Mouse (Mus musculus): ENCODE results near the gene Was.
A peak's percentile ranks its signal among the peaks of the same experiment; 100 is the strongest.
"Not testable (repeated sequence)": the region's sequence is repeated elsewhere in the genome, so short reads cannot be mapped to it uniquely, and the experiment has no call there.

Gene Was

GRCm38 (mm10) chrX:8090346-8090953 is at the start of gene Was:
Gene Was (minus strand): TSS chrX:8090498.
- no peak for DNase-seq (ENCODE audit: low spot score)

GRCm38 (mm10) chrX:8139480-8139879 is 49.2 kb upstream of the Was start:
- no peak for DNase-seq (ENCODE audit: low spot score)

DNA sequence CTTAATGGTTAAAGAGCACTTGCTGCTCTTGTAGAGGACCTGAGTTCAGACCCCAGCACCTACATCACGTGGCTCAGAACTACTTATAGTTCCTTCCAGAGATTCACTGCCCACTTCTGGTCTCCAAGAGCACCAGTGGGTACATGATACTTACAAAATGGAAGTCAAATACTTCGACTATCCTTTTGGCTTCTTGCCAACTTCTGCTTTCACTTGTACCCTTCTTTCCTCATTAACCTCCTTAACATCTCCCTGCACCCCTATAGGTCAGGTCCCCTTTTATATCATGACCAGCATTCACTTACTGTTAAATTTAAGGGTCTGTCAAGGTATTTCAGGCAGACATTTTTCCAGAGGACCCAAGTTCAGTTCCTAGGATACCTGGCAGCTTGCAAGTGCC is 45.6 kb upstream of the Was start:
- DNase-seq (ENCODE audit: low spot score): no peak

GRCm38 (mm10) chrX:8132017-8132976 is 42.0 kb upstream of the Was start, which contains the start of gene Wdr13:
Gene Wdr13 (minus strand): TSS chrX:8132892.
- peak; percentile 89 for DNase-seq (ENCODE audit: low spot score)

GRCm38 (mm10) chrX:8131393-8131792 is 41.1 kb upstream of the Was start:
- DNase-seq (ENCODE audit: low spot score): no peak

DNA sequence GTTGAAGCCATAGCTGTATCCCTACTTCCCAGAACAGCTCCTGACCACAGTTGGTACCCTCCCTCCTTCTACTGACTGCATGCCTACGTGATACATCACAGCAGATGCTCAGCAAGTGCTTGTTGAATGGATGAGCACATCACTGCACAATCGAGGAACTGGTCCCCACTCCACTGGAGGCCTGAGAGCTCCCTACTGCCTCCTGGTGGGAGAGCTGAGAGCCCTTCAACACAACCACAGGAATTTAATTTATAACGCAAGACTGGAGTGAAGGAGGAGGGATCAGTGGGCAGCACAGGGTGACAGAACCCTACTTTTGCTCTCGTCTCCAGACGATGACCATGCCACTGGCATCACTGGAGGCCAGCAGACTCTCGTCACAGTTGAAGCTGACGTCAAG is 34.9 kb upstream of the Was start:
- no peak for DNase-seq (ENCODE audit: low spot score)

GRCm38 (mm10) chrX:8123821-8124470 is 33.6 kb upstream of the Was start:
- no peak for DNase-seq (ENCODE audit: low spot score)

GRCm38 (mm10) chrX:8117264-8117663 is 27.0 kb upstream of the Was start:
- no peak for DNase-seq (ENCODE audit: low spot score)

DNA sequence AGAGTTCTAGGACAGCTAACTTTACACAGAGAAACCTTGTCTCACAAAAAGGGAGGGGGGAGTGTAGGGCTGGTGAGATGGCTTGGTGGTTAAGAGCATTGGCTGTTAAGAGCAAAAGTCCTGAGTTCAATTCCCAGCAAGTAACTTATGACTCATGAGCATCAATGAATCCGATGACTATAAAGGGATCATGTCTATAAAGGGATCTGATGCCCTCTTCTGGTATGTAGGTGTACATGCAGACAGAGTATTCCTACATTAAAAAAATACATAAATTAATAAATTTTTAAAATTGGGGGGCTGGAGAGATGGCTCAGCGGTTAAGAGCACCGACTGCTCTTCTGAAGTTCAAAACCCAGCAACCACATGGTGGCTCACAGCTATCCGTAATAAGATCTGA is 25.0 kb upstream of the Was start:
- DNase-seq (ENCODE audit: low spot score): no peak

- DNase-seq (ENCODE audit: low spot score): no peak
These were observed 14.7 kb upstream of the Was start for GRCm38 (mm10) chrX:8105019-8105418.

DNA sequence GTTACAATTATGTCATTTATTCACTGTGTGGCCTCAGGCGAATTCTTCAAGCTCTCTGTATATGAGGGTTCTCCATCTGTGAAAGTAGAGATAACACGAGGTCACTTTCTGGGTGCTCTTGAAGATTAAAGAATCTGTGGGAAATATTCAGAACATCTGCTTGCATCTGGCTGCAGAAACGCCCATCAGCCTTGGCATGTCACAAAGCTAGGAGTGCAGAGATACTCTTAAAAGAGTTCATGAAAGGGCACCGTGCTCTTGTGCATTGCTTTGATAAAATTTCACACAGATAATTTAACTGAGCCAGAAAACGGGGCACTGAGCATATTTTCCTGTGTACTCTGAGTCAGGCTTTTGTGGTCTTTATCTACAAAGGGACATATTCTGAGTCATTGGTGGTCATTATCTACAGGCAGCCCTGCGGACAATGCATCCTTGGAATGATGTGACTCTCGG is 11.9 kb upstream of the Was start:
- peak; percentile 3 for DNase-seq (ENCODE audit: low spot score)

DNA sequence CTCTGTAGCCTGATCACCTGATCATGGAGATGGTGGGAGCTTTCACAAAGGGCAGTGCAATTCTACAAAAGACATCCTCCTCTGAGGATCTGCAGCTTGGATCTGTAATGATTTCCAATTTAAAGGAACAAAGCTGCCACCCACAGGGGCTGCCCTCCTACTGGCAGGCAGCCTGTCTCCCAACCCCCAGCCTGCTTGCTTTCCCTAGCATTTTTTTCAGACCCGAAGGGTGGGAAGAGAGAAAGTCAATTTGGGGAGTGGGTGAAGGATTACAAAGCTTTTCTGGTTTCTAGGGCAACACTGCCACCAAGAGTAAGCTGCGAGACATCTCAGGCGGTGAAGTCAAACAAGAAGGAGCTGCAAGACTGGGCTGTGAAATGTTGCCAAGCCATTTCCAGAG is 10.7 kb upstream of the Was start:
- peak; percentile 90 for DNase-seq (ENCODE audit: low spot score)

DNA sequence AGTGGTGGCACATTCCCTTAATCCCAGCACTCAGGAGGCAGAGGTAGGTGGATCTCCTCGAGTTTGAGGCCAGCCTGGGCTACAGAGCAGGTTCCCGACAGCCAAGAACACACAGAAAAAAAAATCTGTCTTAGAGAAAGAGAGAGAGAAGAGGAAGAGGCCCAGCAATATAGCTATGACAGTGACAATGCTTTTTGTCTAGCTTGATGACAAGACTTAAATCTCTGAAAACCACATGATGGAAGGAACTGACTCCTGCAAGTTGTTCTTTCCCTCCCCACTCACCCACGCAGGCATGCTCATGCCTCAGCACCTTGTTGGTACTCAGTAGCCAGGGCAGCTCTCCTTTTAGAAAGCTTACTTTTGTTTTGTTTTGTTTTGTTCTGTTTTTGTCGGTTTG is 9.1 kb upstream of the Was start:
- DNase-seq (ENCODE audit: low spot score): no peak

DNA sequence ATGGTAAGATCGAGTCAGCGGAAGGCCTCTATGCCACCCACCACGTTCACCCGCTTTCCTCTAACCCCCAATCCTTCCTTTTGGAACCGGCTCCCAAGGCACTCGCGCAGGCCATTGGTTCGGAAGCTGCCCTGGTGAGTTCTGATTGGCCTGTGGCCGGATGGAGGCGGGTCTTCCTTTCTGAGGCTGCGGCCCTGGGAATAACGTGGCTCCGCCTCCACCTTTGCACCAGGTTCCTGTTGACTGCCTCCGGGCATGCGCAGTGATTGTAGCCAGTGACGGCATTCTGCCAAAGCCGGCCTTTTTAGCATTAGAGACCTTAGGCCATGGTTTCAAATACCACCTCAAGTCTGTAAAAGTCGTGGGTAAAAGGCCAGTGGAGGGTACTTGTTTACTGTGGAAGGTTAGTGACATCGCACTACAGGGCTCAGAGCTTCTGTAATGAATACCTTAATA is 6.5 kb upstream of the Was start:
- peak; percentile 95 for DNase-seq (ENCODE audit: low spot score)

- DNase-seq (ENCODE audit: low spot score): not testable (repeated sequence)
These were observed 5.9 kb upstream of the Was start for GRCm38 (mm10) chrX:8096068-8096786.

DNA sequence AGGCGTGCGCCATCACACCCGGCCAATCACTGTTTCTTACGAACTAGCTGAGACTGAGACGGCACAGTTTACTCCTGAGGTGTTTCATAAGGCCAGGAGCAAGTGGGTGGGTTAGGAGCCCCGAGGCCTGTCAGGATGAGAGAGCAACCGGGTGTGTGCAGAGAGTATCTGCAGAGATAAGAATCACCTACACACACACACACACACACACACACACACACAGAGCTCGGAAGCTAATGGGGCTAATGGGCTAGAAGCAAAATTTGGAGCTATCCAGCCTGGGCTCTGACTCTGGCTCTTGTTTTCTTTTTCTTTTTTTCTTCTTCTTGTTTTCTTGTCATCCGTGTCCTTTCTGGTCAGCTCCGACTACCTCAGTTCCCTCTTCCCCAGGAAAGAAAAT is 5.2 kb upstream of the Was start:
- DNase-seq (ENCODE audit: low spot score): no peak

- not testable (repeated sequence) for DNase-seq (ENCODE audit: low spot score)
These were observed 653 bp upstream of the Was start for GRCm38 (mm10) chrX:8090954-8091347.

- DNase-seq (ENCODE audit: low spot score): no peak
These were observed 552 bp downstream of the Was start for GRCm38 (mm10) chrX:8089746-8090145.

GRCm38 (mm10) chrX:8085611-8086010 is 4.7 kb downstream of the Was start:
- no peak for DNase-seq (ENCODE audit: low spot score)

DNA sequence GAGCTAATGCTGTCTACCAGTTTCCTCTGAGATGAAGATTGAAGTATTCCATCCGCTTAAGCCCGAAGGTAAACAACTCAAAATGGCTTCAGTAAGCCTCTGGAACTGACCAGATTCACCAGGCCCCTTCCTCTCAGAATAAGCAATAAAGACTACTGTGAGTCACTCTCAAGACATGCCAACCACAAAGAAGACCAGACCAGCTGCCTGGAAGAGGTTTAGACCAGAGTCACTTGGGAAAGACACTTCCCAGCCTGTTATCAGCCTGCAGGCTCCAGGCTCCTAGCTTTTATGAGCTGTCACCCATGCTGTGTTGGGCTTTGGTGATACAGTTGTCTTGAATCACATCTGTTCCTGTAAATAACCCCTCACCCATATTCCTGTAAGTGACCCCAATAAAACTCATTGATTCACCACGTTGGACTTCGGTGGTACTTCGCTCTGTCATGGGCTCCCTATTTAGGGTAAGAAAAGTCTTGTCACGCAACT is 5.5 kb downstream of the Was start:
- DNase-seq (ENCODE audit: low spot score): no peak

- DNase-seq (ENCODE audit: low spot score): no peak
These were observed 15.2 kb downstream of the Was start for GRCm38 (mm10) chrX:8075104-8075503.

Measured in embryo, embryonic 10.5 days (tissue).